Mouse (Mus musculus) lung, postnatal 10 days (tissue): Measurements from ENCODE around the gene Psme4.

ENCODE experiments used
- DNase-seq: peaks from one replicate; pipeline ENCODE4 v3.0.0; 2021

Gene Psme4

DNA sequence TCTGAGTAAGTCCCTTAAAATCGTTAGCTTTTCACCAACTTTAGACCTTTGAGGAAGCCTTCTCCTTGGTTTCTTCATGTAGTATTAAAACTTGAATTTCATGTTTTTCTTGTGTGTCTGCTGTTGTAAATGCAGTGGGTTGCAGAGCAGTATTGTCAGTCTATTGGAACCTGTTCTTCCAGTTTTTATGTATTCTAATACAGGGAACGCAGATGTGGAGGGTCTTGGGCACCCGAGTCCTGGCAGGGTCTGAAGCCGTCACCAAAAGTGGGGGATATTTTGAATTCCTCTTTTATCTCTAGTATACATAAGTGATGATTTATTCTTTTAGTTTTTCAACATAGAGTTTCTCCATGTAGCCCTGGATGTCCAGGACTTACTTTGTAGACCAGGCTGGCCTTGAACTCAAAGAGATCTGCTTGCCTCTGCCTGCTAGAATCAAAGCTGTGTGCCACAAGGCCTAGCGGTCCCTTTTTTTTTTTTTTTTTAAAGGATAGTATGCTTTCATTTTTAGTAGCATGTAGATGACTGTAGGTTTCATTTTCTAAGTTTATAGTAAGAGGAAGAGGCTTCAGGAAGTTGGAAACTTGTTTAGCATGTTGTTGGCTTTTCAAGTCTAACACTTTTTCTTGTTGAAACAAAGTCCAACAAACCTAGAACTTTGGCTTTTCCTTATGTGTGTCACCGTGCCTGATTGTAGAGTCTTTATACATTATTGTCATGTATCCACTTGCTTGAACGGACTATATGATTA, 14.9 kb downstream of the Psme4 start:
- DNase-seq = no peak

DNA sequence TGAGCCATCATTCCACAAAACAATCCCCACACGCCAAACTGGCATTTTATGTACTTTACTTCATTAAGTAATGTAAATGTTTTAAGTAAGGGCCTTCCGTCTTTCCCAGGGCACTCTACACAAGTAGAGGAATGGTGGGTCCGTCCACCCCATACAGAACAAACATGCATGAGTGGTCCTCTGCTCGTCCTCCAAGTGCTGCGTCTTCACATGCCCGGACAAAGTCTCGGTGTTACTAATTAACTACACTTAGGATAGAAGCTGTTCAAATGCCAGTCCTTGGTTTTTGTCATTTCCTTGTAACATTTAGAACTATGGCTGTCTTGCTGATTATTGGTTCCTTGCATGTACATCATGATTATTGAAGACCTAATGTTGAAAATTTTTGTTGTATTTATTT, 21.2 kb downstream of the Psme4 start:
- no peak for DNase-seq

DNA sequence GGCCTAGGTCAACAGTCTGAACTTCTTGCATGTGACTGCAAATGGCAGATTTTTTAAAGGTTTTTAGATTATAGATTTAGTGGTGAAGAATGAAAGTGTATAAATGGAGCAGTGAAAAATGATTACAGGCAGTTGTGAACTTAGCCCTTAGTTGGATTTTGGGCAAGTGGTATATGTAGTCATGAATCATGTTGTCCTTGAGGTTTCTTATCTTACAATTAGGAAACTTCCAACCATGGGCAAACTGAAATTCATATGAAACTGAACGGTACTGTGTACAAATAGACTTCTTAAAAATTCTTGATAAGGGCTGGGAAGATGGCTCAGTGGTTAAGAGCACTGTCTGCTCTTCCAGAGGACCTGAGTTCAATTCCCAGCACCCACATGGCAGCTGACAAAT, 22.2 kb downstream of the Psme4 start:
- DNase-seq = no peak

GRCm38 (mm10) chr11:30797236-30797635, 25.7 kb downstream of the Psme4 start:
- no peak for DNase-seq

DNA sequence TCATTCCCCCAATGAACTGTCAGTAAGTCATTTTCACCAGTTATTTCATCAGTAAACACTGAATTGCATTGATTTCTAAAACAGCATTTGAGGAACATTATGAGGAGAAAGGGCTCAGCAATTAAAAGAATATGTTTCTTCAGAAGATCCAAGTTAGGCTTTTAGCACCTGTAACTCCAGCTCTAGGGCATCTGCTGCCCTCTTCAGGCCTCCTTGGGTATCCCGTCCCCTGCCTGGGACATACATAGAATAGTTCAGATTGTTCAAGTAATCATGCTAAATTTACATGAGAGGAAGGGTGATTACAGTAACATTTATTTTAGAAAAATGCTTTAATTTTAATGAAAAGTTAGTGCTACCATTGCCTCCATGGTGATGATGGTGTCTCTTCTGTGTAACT, 28.0 kb downstream of the Psme4 start:
- DNase-seq = peak; percentile 59

DNA sequence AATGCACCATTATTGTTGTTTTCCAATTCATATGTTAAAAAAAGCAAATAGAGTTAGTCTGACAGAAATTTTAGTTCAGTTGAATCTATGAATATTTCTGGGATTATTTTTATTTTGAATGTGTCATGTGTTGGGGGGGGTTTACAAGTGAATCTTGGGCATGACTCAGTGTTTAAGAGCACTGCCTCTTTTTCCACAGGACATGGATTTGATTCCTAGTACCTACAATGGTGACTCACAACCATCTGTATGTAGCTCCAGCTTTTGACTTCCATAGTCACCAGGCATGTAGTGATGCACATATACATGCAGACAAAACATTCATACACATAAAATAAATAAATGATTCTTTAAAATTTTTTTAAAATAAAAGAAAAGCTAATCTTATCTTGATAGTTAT, 28.6 kb downstream of the Psme4 start:
- no peak for DNase-seq

- DNase-seq = no peak
These were observed 30.9 kb downstream of the Psme4 start for GRCm38 (mm10) chr11:30802421-30802820.

GRCm38 (mm10) chr11:30821116-30821515, 49.6 kb downstream of the Psme4 start:
- no peak for DNase-seq

- no peak for DNase-seq
These were observed 67.3 kb downstream of the Psme4 start for GRCm38 (mm10) chr11:30838793-30839192.

DNA sequence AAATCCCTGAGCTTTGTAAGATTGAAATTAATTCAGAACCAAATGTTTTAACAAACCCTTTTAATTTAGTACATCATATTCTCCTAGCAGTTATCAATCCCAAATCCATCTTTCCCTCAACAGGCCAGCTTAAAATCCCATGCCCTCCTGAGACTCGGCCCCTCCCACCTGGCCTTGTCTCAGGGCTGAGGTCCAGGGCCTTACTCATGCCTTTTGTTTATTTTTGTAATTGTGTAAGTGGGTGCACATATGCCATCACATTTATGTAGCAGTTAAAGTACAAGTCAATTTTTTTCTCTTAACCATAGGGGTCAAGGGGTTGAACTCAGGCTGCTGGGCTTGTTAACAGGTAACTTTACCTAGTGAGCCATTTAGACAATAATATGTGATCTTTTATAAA, 72.8 kb downstream of the Psme4 start:
- DNase-seq = no peak

- DNase-seq = no peak
These were observed 100.9 kb downstream of the Psme4 start for GRCm38 (mm10) chr11:30872425-30872824.

- DNase-seq = peak; percentile 58
These were observed 113.8 kb downstream of the Psme4 start, which contains the start of the genes Gpr75 and Asb3 for GRCm38 (mm10) chr11:30885171-30885871. TSS of gene Gpr75 (plus strand) at chr11:30885358. TSS of gene Asb3 (plus strand) at chr11:30885416.

DNA sequence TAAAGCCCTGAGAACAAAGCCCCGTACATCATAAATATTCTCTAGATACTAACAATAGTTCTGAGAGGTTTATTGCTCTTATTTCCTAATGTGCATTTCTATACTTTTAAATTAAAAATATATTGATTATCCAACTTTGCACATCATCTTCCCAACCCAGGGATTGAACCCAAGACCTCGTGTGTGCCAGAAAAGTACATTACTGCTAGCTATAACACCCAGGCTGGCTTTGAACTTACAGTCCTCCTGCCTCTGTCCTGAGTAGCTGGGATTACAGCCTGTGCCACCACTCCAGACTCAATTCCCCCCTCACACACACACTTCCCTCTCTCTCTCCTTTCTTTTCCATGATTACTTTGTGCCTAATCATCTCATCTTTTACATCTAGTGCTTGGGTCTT, 116.6 kb downstream of the Psme4 start:
- no peak for DNase-seq

GRCm38 (mm10) chr11:30896201-30896600, 124.7 kb downstream of the Psme4 start:
- DNase-seq = no peak

- DNase-seq = no peak
These were observed 127.8 kb downstream of the Psme4 start for GRCm38 (mm10) chr11:30899312-30899711.

GRCm38 (mm10) chr11:30912311-30912710, 140.8 kb downstream of the Psme4 start:
- no peak for DNase-seq

DNA sequence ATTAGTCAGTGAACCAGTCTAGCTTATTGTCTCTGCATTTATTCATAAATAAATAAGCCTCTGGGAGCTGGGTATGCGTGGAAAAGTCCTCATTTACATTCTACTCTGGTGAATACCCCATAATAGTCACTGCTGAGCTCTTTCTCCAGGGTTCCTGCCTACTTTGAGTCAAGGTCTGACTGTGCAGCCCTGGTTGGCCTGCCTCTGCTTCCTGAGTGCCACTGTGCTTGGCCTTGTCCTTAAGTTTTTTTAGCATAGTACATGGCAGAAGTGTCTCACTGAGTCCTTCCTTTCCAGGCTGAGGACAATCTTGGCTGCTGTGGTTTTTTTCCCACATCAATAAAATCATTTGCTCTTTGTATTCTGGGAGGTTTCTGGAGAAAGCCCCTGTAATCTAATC, 149.1 kb downstream of the Psme4 start:
- DNase-seq = no peak

DNA sequence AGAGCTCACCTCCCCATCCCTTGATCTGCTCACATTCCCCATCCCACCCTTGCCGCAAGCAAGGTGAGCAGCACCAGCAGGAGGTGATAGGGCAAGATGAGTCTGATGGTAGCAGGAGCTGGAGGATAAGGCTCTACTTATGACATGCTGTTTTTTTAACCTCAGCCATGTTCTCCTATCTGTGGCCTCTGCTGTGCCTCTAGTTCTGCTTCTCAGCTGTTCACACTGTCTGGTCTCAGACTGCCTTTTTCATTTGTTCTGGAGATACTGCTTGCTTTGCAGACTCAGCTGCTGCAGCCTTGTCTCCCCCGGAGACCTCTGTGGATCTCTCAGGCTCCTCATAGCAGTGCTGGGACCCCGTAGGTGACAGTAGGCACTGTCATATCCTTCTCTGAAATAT, 151.8 kb downstream of the Psme4 start:
- no peak for DNase-seq

DNA sequence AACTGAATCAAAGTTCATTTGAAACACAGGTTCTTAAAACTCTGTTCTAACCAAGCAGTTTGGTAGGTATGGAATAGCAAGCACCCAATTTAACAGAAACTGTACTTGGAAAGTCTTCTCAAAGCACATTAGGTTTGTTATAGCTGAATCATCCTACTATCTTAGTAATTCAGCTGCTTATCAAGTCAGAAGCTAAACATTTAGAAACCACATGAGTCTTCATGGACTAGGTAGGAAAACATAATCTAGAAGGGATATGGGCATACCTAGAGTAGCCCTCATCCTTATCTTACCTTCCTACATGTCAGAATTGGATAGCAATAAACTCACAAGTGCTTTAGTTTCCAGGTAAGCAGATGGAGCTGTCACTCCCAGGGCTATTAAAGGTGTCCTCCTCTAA, 156.6 kb downstream of the Psme4 start:
- no peak for DNase-seq

DNA sequence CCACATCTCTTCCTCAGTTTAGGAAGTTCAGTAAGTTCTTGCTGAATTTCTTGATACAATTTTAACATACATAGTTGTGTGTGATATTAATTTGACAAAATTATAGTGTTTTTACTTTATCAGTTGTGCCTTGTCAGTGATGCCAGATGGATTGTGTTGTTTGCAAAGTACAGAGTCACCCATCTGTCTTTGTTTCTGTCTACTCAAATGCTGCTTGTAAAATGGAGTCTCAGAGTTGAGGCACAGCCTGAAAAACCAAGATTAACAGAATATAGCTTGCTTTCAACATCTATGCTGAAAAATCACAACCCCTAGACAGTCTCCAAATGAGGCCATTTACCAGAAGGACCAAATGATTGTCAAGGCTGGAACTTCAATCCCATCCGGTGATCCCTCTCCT, 157.0 kb downstream of the Psme4 start:
- no peak for DNase-seq
